Mouse (Mus musculus): ENCODE measurements around the gene Acadm. TPM values are rescaled to one million over a fixed set of nuclear protein-coding genes. Genes with fewer than 3 reads are reported as not detected.

Acadm gene
- total RNA-seq, 2 experiments from 2014 or later, result 1,411 to 1,781 TPM

DNA sequence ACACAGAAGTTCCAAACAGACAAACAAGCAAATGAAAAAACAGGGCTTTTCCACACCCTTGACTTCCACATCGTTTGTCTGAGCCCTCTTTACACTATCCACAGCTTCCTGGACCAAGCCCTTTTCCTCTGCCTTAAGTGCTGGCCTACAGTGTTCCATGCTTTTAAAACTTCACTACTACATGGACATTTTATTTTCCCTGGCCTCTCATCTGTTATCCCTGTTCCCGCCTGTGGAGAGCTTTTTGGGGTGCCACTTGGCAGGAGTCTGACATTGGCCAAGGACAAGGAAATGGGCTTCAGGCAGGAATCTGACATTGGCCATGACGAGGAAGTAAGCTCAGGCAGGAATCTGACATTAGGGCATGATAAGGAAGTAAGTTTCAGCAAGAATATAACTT lies 41.8 kb downstream of the Acadm start:
- DNase-seq, result no peak

GRCm38 (mm10) chr3:153901904-153902303 lies 42.5 kb downstream of the Acadm start:
- no peak for DNase-seq

DNA sequence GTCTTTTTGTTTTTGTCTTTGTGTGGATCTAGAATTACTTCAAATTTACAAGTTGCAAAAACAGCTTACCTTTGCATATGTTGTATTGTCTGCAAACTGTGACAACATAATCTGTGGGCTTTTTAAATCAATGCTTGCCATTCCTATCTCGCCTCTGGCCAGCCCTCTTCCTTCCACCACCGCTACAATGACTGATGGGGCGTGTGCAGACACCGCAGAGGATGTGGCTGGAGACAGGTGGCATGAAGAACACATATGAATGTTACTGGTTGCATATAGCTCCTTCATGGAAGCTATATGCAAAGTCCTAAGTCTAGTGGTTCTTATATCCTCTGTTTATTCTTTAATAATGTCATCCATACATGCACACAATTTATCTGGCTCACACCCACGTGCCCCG lies 47.2 kb downstream of the Acadm start:
- no peak for DNase-seq

DNA sequence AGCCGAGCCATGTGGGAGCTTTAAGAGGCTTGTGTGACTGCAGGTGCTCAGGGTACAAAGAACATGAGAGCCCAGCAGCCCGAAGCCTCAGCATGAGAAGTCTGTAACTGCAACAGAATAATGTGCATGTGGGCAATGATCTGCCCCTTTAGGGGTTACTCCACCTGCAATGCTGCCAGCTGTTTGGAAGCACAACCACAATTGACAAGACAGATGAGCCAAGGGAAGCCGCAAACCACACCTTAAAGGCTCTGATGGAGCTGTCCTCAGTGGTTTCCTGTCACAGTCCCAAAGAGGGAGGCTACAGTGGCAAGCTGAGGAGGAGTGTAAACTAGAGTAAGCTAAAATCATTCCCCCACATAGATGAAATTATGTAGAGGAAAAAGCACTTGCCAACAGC lies 49.0 kb downstream of the Acadm start:
- DNase-seq, result no peak

DNA sequence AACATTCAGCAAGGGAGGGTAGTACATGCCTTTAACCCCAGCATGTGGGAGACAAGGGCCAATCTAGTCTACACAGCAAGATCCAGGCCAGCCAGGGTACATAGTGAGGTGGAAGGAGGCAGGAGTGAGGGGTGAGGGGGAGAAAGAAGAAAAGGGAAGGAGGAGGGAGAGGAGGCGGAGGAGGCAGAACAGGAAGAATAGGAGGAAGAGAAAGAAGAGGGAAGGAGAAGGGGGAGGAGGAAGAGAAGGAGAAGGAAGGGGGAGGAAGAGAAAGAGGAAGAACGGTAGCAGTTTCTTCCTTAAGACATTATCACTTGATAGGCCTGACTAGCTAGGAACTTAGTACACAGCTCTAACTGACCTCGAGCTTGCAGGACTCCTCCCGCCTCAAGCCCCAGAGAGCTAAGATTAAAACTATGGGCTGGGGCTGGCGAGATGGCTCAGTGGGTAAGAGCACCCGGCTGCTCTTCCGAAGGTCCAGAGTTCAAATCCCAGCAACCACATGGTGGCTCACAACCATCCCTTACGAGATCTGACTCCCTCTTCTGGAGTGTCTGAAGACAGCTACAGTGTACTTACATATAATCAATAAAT lies 55.1 kb downstream of the Acadm start:
- DNase-seq, result no peak

GRCm38 (mm10) chr3:153888141-153888540 lies 56.3 kb downstream of the Acadm start:
- no peak for DNase-seq

DNA sequence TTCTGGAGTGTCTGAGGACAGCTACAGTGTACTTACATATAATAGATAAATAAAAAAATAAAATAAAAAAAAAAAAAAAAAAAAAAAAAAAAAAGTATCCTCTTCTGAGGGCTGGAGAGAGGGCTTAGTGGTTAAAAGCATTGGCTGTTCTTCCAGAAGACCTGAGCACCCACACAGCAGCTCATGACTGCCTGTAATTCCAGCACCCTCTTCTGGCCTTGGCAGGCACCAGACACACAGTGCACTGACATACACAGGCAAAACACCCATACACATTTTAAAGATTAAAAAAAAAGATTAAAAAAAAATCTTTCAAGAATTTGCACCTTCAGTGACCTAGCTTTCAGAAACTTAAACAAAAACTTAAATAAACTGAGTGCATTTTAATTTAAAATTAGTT lies 58.1 kb downstream of the Acadm start:
- no peak for DNase-seq

Other genes starting within 250 kb of the Acadm start
- 1 to 10 TPM; 7.8 to 8.1 TPM for gene St6galnac3, start 219.5 kb downstream of the Acadm start, total RNA-seq (2021)
- gene Asb17, start 100.4 kb downstream of the Acadm start, total RNA-seq (2021), result not detected
- under 1 TPM in 1 of 2 experiments, not detected in 1; 0.08 TPM for gene Msh4, start 38.5 kb downstream of the Acadm start, total RNA-seq (2021)
- 10 to 100 TPM; 91.9 to 99.4 TPM for gene Rabggtb, start 31.6 kb downstream of the Acadm start, total RNA-seq (2021)
- under 1 TPM; 0.13 to 0.17 TPM for gene Slc44a5, start 28.8 kb upstream of the Acadm start, total RNA-seq (2021)

All from heart, adult 18-20 months (tissue).